Mouse (Mus musculus) kidney, postnatal 36 days (tissue): Measurements from ENCODE around the gene Rsu1.
A peak's percentile ranks its signal among the peaks of the same experiment; 100 is the strongest.
"Not testable (repeated sequence)": the region's sequence is repeated elsewhere in the genome, so short reads cannot be mapped to it uniquely, and the experiment has no call there.

Experiments used
- DNase-seq, 2 experiments: peaks; one replicate each; pipeline ENCODE4 v3.0.0; 2021 to 2022; ENCODE audit warnings: mixed read lengths in 2 of 2

Gene Rsu1

GRCm38 (mm10) chr2:13223451-13223850 is 47.8 kb downstream of the Rsu1 start:
- DNase-seq = no peak

GRCm38 (mm10) chr2:13220141-13220540 is 51.1 kb downstream of the Rsu1 start:
- DNase-seq = no peak

- no peak for DNase-seq
Observed at GRCm38 (mm10) chr2:13218112-13218511, 53.1 kb downstream of the Rsu1 start.

- no peak for DNase-seq
Observed at GRCm38 (mm10) chr2:13206825-13207224, 64.4 kb downstream of the Rsu1 start.

- peak in 1 of 2 experiments; percentile 11 for DNase-seq
Observed at GRCm38 (mm10) chr2:13206367-13206766, 64.8 kb downstream of the Rsu1 start.

- no peak for DNase-seq
Observed at GRCm38 (mm10) chr2:13202805-13203475, 68.3 kb downstream of the Rsu1 start.

GRCm38 (mm10) chr2:13199713-13200112 is 71.5 kb downstream of the Rsu1 start:
- no peak for DNase-seq

- DNase-seq = no peak
Observed at GRCm38 (mm10) chr2:13199033-13199432, 72.2 kb downstream of the Rsu1 start.

- no peak for DNase-seq
Observed at GRCm38 (mm10) chr2:13195540-13195939, 75.7 kb downstream of the Rsu1 start.

- DNase-seq = no peak
Observed at GRCm38 (mm10) chr2:13192157-13192556, 79.1 kb downstream of the Rsu1 start.

- DNase-seq = no peak
Observed at GRCm38 (mm10) chr2:13190767-13191166, 80.4 kb downstream of the Rsu1 start.

GRCm38 (mm10) chr2:13188831-13189495 is 82.3 kb downstream of the Rsu1 start:
- DNase-seq = no peak

GRCm38 (mm10) chr2:13183124-13183523 is 88.1 kb downstream of the Rsu1 start:
- no peak for DNase-seq

GRCm38 (mm10) chr2:13181899-13182298 is 89.3 kb downstream of the Rsu1 start:
- not testable (repeated sequence) for DNase-seq

- DNase-seq = no peak
Observed at GRCm38 (mm10) chr2:13177698-13178395, 93.4 kb downstream of the Rsu1 start.

- no peak for DNase-seq
Observed at GRCm38 (mm10) chr2:13176304-13176620, 95.0 kb downstream of the Rsu1 start.

- DNase-seq = no peak
Observed at GRCm38 (mm10) chr2:13175536-13176303, 95.5 kb downstream of the Rsu1 start.

GRCm38 (mm10) chr2:13174461-13174860 is 96.8 kb downstream of the Rsu1 start:
- DNase-seq = no peak

- no peak for DNase-seq
Observed at GRCm38 (mm10) chr2:13170651-13171050, 100.6 kb downstream of the Rsu1 start.

- no peak for DNase-seq
Observed at GRCm38 (mm10) chr2:13169962-13170361, 101.3 kb downstream of the Rsu1 start.

GRCm38 (mm10) chr2:13169158-13169890 is 101.9 kb downstream of the Rsu1 start:
- DNase-seq = no peak

- DNase-seq = peak in 1 of 2 experiments; percentile 67
Observed at GRCm38 (mm10) chr2:13168743-13169142, 102.5 kb downstream of the Rsu1 start.

- no peak for DNase-seq
Observed at GRCm38 (mm10) chr2:13161717-13162116, 109.5 kb downstream of the Rsu1 start.
